Mouse (Mus musculus) large intestine, adult 2 months (tissue): ENCODE data around the gene Tmem59l. TPM values are rescaled to one million over a fixed set of nuclear protein-coding genes. Genes with fewer than 3 reads are reported as not detected.
A peak's percentile ranks its signal among the peaks of the same experiment; 100 is the strongest.

ENCODE experiments used
- DNase-seq: peaks from one replicate; pipeline ENCODE4 v3.0.0-alpha.2; 2012; ENCODE audit warnings: low read depth, low spot score
- WGBS: fragments of 180-500 bp; shearing (Covaris S2); methylation state at CpG from one replicate; pipeline ENCODE4 v1.1.7; 2018; 5-methylcytosine and 5-hydroxymethylcytosine counted together
- polyA plus RNA-seq: library from polyadenylated mRNA; depleted of rRNA; stranded (reverse); fragments of >200 nt; gene quantifications from 2 replicates; pipeline ENCODE4 v1.2.3, GENCODE M21; 2012; rRNA removed

Gene Tmem59l
- polyA plus RNA-seq, 1 experiment = 2.4 TPM

DNA sequence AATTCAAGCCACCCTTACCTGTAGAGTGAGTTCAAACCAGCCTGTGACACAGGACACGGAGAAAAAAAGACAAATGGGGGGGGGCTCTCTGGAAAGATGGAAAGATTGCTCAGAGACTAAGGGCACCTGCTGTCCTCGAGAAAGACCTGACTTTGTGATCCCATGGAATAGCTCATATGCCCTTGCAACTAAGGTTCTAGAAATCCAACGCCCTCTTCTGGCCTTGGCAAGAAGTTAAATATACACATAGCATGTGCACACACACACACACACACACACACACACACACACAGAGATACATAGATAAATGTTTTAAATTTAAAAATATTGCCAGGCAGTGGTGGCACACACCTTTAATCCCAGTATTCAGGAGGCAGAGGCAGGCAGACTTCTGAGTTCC is 46.9 kb downstream of the Tmem59l start:
- 58% methylated on average over 3 of the region's 3 CpGs for WGBS
- DNase-seq = no peak

DNA sequence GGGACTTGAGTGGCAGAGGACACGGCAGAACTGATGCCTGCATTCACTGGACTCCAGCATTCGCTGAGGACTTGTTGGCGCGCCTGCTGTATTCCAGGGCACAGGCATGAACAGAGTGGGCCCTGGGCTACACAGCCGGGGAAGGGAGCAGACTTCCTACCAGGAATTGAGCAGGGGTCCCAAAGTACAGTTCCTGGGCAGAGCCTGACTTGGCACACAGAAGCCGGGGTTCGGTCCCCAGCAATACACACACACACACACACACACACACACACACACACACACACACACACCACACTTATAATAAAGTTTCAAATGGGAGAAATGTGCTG is 47.3 kb downstream of the Tmem59l start:
- no peak for DNase-seq
- WGBS = 2% methylated on average over 7 of the region's 7 CpGs

DNA sequence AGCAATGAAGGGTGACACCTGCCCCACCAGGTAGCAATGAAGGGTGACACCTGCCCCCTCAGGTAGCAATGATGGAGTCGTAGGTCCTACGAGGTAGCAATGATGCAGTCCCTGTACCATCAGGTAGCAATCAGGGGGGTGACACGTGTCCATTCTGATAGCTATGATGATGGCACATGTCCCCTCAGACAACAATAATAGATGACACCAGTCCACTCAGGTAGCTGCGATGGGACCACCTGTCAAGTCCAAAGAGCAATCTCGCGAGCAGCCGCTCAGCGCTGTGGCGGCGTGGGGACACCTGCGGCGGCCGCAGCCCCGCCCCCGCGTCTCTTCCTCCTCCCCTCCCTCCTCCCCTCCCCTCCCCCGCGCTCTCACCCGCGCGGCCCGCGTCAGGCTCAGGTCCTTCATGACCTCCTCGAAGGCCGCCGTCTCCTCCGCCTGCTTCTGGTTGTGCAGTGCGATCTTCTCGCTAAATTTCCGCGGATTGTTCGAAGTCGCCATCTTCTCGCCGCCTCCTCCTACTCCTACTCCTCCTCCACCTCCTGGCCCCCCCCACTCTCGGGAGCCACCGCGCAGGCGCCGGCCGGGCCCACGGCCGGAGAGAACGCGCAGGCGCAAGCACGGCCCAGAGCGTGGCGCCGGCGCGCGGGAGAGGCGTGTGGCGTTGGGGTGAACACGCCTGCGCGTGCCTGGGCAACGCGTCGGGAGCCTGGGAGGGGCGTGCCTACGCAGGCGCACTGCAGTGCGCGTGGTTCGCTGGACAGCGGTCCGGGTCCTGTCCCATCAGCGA is 47.9 kb downstream of the Tmem59l start, which contains the start of gene Crtc1:
Gene Crtc1 (minus strand): TSS at position 525 of the 793 bp plus-strand sequence.
- 1% methylated on average over 70 of the region's 70 CpGs for WGBS
- DNase-seq = peak; percentile 83

DNA sequence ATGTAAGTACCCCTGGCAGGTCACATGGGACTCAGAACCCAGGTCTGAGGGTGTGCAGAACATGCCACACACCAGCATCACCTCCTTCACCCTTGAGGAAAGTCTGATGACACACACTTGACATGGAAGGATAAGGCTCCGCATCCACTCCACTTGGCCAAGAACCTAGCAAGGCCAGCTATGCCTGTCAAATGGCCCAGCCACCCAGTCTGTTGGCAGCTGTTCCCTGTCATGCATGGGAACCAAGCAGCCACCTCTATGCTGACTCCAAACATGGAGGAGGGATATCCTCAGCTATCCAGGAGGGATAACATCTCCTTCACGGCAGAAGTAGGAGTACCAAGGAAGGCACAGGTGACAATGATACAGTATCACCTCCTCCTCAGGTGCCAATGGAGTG is 48.7 kb downstream of the Tmem59l start:
- WGBS = 72% methylated on average over 2 of the region's 2 CpGs
- no peak for DNase-seq

DNA sequence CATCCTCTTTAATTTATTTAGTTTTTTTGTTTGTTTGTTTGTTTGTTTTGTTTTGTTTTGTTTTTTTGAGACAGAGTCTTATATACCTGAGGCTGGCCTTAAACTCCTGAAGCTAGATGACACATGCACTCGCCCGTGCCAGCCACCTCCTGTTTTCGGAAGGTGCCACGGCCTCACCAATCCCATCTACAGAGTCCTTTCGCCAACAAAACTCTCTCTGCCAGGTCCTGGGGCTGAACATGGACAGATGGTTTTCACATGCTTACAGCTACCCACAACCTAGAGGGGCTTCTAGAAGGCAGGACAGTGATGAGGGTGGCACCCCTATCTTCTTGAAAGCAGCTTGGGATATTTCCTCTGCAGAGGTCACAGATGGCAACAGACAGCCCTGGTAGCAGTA is 52.0 kb downstream of the Tmem59l start:
- no peak for DNase-seq
- 93% methylated on average over 5 of the region's 5 CpGs for WGBS

Other genes with a start within 250 kb of the Tmem59l start
- gene Homer3, start 204.5 kb downstream of the Tmem59l start, polyA plus RNA-seq = 5.8 and 6.7 TPM in 2 replicates
- 40.9 and 57.8 TPM in 2 replicates for gene Ddx49, start 184.9 kb downstream of the Tmem59l start, polyA plus RNA-seq
- gene Cope, start 184.8 kb downstream of the Tmem59l start, polyA plus RNA-seq = 438 and 500 TPM in 2 replicates
- 0.36 and 0.64 TPM in 2 replicates for gene Cers1, start 171.6 kb downstream of the Tmem59l start, polyA plus RNA-seq
- 0.14 and 0.26 TPM in 2 replicates for gene Gdf1, start 157.5 kb downstream of the Tmem59l start, polyA plus RNA-seq
- 24.5 and 35.3 TPM in 2 replicates for gene Upf1, start 134.1 kb downstream of the Tmem59l start, polyA plus RNA-seq
- gene Comp, start 113.8 kb downstream of the Tmem59l start, polyA plus RNA-seq = 0.15 and 0.25 TPM in 2 replicates
- gene Crtc1, start 47.8 kb downstream of the Tmem59l start, polyA plus RNA-seq = 7.6 and 9.3 TPM in 2 replicates
- 16.8 and 22.1 TPM in 2 replicates for gene Klhl26, start 10.4 kb downstream of the Tmem59l start, polyA plus RNA-seq
- 1.1 and 2.0 TPM in 2 replicates for gene Crlf1, start 5.8 kb upstream of the Tmem59l start, polyA plus RNA-seq
- 137 and 159 TPM in 2 replicates for gene Rex1bd, start 19.4 kb upstream of the Tmem59l start, polyA plus RNA-seq
- 768 and 796 TPM in 2 replicates for gene Uba52, start 23.4 kb upstream of the Tmem59l start, polyA plus RNA-seq
- 422 and 497 TPM in 2 replicates for gene Fkbp8, start 40.4 kb upstream of the Tmem59l start, polyA plus RNA-seq
- gene Kxd1, start 40.6 kb upstream of the Tmem59l start, polyA plus RNA-seq = 64.3 and 72.6 TPM in 2 replicates
- 24.9 and 28.2 TPM in 2 replicates for gene Ell, start 52.1 kb upstream of the Tmem59l start, polyA plus RNA-seq
- gene Isyna1, start 107.0 kb upstream of the Tmem59l start, polyA plus RNA-seq = 103 and 108 TPM in 2 replicates
- 110 and 122 TPM in 2 replicates for gene Ssbp4, start 121.5 kb upstream of the Tmem59l start, polyA plus RNA-seq
- gene Lrrc25, start 128.8 kb upstream of the Tmem59l start, polyA plus RNA-seq = 7.3 and 8.5 TPM in 2 replicates
- gene Gdf15, start 145.1 kb upstream of the Tmem59l start, polyA plus RNA-seq = 1.8 and 2.2 TPM in 2 replicates
- gene Pgpep1, start 173.0 kb upstream of the Tmem59l start, polyA plus RNA-seq = 52.0 and 73.1 TPM in 2 replicates
- gene Lsm4, start 185.9 kb upstream of the Tmem59l start, polyA plus RNA-seq = 147 TPM in 2 replicates
- gene Jund, start 211.6 kb upstream of the Tmem59l start, polyA plus RNA-seq = 345 and 364 TPM in 2 replicates
- 0.01 TPM in 1 of 2 replicates, not detected in the other for gene Iqcn, start 216.1 kb upstream of the Tmem59l start, polyA plus RNA-seq
- gene Gm3336, start 231.2 kb upstream of the Tmem59l start, polyA plus RNA-seq = 59.5 and 63.8 TPM in 2 replicates
- gene Pde4c, start 236.4 kb upstream of the Tmem59l start, polyA plus RNA-seq = 7.7 and 7.9 TPM in 2 replicates